Mouse (Mus musculus) testis, postnatal 10 days (tissue): Measurements from ENCODE around the gene Ankrd33b.

Experiments used
- DNase-seq: peaks from one replicate; pipeline ENCODE4 v3.0.0; 2021; ENCODE audit warnings: low spot score

The Ankrd33b gene

GRCm38 (mm10) chr15:31366596-31367480, 688 bp downstream of the Ankrd33b start:
- DNase-seq: no peak

GRCm38 (mm10) chr15:31365720-31366591, 1.6 kb downstream of the Ankrd33b start:
- DNase-seq: no peak

GRCm38 (mm10) chr15:31365041-31365719, 2.3 kb downstream of the Ankrd33b start:
- no peak for DNase-seq

- DNase-seq: no peak
These were observed 3.1 kb downstream of the Ankrd33b start for GRCm38 (mm10) chr15:31364396-31364795.

GRCm38 (mm10) chr15:31363981-31364361, 3.6 kb downstream of the Ankrd33b start:
- DNase-seq: no peak

GRCm38 (mm10) chr15:31363241-31363980, 4.1 kb downstream of the Ankrd33b start:
- DNase-seq: no peak

GRCm38 (mm10) chr15:31361259-31361853, 6.2 kb downstream of the Ankrd33b start:
- DNase-seq: no peak

GRCm38 (mm10) chr15:31360593-31360992, 6.9 kb downstream of the Ankrd33b start:
- no peak for DNase-seq

- no peak for DNase-seq
These were observed 7.7 kb downstream of the Ankrd33b start for GRCm38 (mm10) chr15:31359805-31360204.

- no peak for DNase-seq
These were observed 14.8 kb downstream of the Ankrd33b start for GRCm38 (mm10) chr15:31352494-31353279.

GRCm38 (mm10) chr15:31349810-31350341, 17.6 kb downstream of the Ankrd33b start:
- DNase-seq: no peak

- no peak for DNase-seq
These were observed 18.5 kb downstream of the Ankrd33b start for GRCm38 (mm10) chr15:31349046-31349445.

- no peak for DNase-seq
These were observed 19.3 kb downstream of the Ankrd33b start for GRCm38 (mm10) chr15:31348241-31348640.

- no peak for DNase-seq
These were observed 21.0 kb downstream of the Ankrd33b start for GRCm38 (mm10) chr15:31346508-31346907.

GRCm38 (mm10) chr15:31345366-31345765, 22.2 kb downstream of the Ankrd33b start:
- no peak for DNase-seq

GRCm38 (mm10) chr15:31344811-31345211, 22.7 kb downstream of the Ankrd33b start:
- no peak for DNase-seq

- no peak for DNase-seq
These were observed 23.9 kb downstream of the Ankrd33b start for GRCm38 (mm10) chr15:31343602-31344001.

GRCm38 (mm10) chr15:31342496-31342901, 25.0 kb downstream of the Ankrd33b start:
- no peak for DNase-seq

- no peak for DNase-seq
These were observed 25.5 kb downstream of the Ankrd33b start for GRCm38 (mm10) chr15:31342001-31342400.

- DNase-seq: no peak
These were observed 28.8 kb downstream of the Ankrd33b start for GRCm38 (mm10) chr15:31338656-31339291.
